Mouse (Mus musculus) megakaryocyte, adult 5-6 weeks (primary cell): ENCODE measurements around the gene Ctdspl. TPM values are rescaled to one million over a fixed set of nuclear protein-coding genes. Genes with fewer than 3 reads are reported as not detected.

Source experiments
- ATAC-seq: 2 replicates; pipeline ENCODE4 v1.8.0; 2016; ENCODE audit warnings: mild to moderate bottlenecking, inconsistent platforms; ENCODE audit not compliant: poor library complexity, severe bottlenecking
- total RNA-seq, 2 experiments: library from RNA; stranded (forward) in 1 of 2; stranded (reverse) in 1 of 2; fragments of 153-499, 151-499 nt in 1 of 2; fragments of 221-1000, 200-1000 nt in 1 of 2; gene quantifications; 2 replicates each; pipeline versions ENCODE4 v1.2.3 to v1.2.4; 2015 to 2017

Ctdspl gene
- total RNA-seq, 2 experiments from 2014 or later, result 9.8 to 17.8 TPM

- no peak for ATAC-seq
Observed at GRCm38 (mm10) chr9:119090462-119090861, 164.2 kb downstream of the Ctdspl start.

- no peak for ATAC-seq
Observed at GRCm38 (mm10) chr9:119091581-119092310, 165.5 kb downstream of the Ctdspl start.

- no peak for ATAC-seq
Observed at GRCm38 (mm10) chr9:119092473-119093418, 166.5 kb downstream of the Ctdspl start.

Other genes starting within 250 kb of the Ctdspl start
- 17.0 and 22.8 TPM in 2 replicates for gene Vill, start 126.3 kb downstream of the Ctdspl start, total RNA-seq (2015)
- 69.9 and 92.7 TPM in 2 replicates for gene Vill, start 126.3 kb downstream of the Ctdspl start, total RNA-seq (2017)
- gene Plcd1, start 167.0 kb downstream of the Ctdspl start, total RNA-seq (2015), result 0.16 and 0.87 TPM in 2 replicates
- 0.26 and 0.53 TPM in 2 replicates for gene Plcd1, start 167.0 kb downstream of the Ctdspl start, total RNA-seq (2017)
- not detected in 2 replicates for gene Dlec1, start 176.0 kb downstream of the Ctdspl start, total RNA-seq (2015)
- gene Dlec1, start 176.0 kb downstream of the Ctdspl start, total RNA-seq (2017), result not detected in 2 replicates
- 0.34 and 0.78 TPM in 2 replicates for gene Acaa1b, start 230.6 kb downstream of the Ctdspl start, total RNA-seq (2015)
- not detected in 2 replicates for gene Acaa1b, start 230.6 kb downstream of the Ctdspl start, total RNA-seq (2017)
- not detected in 2 replicates for gene Gm47289, start 232.7 kb downstream of the Ctdspl start, total RNA-seq (2015)
- not detected in 2 replicates for gene Gm47289, start 232.7 kb downstream of the Ctdspl start, total RNA-seq (2017)